Mouse (Mus musculus) embryo, embryonic 10.5 days (tissue): ENCODE data around the gene Csf3.

Experiments used
- DNase-seq: peaks from one replicate; pipeline ENCODE4 v3.0.0-alpha.2; 2015; ENCODE audit warnings: low spot score

Gene Csf3

DNA sequence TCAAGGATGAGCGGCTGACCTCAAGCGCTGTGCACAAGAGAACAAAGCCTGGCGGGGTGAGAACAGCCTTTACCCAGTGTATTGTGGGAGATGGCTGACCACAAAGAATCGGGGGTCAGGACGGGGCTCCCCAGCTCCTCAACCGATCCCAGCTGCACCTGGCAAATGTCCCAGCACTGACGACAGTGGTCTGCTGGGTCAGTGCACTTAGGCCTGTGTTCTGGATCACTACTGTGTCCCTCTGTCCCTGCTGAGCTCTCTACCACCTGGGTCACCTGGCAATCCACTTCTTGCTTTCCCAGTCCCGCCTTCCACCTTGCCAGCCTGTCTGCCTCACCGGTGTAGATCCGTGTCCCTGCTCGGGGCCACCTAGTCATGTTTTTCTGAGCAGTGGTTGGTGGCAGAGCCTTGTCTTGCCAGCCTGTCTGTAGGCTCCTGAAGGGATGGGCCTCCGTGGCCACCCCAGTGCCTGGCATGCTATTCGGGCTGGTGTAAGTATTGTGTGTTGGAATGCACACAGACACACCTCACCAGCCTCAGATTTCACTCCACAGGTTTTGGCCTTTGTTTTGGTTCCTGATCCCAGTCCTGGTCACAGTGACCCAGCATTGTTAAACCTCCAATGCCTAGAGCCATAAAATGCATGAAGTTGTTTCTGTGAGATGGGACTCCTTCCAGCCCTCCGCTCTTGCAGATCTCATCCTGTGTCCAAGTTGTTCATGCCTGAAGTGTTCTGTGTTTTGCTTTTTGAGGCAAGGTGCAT is 4.4 kb upstream of the Csf3 start:
- no peak for DNase-seq

DNA sequence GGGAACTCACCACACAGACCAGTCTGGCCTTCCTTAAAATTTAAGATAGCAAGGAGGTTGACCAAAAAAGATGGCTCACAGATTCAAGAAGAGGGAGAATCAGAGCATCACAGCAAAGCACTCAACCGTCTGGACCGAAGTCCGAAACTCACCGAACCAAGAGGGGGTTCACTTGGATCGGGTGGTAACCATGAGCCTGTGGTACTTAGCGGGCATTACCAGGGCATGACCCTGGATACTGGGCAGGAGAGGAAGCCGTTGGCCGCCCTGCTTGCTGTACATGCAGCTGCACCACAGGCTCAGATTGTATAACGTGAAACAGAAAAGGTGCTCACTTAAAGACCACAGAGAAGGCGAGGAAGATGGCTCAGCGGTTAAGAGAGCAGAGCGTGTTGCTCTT is 3.8 kb upstream of the Csf3 start:
- no peak for DNase-seq

DNA sequence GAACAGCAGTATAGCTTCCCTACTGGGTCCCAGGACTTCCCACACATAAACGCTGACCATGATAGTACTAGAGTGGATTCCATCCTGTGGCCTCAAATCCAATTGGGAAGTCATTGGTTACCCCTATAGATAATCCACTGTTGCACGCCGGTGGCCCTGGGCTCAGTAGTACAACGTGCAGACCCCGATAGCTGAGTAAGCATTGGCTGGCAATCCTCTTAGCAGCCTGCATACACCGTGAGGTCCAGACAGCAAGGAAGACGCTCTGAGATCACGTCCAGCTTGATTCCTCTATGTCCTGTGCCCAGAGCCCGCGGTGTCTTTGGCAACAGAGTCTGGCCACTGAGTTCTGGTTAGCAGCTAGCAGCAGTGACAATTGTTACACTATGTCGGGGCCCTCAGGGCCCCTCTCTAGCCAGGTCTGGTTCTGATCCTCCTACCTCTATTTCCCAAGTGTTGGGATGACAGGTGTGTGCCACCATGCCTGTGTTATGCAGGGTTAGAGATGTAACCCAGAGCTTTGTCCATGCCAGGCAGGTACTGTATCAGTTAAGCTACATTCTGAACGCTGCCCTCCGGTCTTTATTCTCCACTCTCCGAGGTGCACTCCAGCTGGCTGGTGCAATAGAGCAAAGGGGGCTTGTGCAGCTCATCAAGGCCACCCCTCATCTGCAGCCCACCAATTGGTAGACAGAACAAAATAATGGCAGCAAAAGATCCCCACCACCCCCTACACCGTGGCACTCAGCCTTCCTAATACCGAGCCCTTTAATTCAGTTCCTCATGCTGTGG is 2.0 kb upstream of the Csf3 start:
- DNase-seq, result no peak

DNA sequence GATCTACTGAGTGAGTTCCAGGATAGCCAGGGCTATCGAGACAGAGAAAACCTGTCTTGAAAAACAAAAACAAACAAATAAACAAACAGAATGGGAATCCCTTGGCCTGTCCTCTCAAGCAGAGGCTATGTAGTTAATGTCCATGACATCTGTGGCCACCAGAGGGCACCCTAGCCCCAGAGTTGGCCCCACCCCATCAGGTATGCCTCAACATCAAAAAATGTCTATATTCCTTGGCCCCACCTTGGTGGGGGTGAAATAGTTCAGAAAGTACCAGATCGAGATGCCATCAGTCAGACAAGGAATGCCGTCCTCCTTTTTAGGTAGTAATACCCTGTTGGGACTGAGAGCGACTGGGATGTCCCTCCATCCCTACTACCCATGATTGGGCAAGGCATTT is 1.2 kb upstream of the Csf3 start:
- DNase-seq, result peak; percentile 72

DNA sequence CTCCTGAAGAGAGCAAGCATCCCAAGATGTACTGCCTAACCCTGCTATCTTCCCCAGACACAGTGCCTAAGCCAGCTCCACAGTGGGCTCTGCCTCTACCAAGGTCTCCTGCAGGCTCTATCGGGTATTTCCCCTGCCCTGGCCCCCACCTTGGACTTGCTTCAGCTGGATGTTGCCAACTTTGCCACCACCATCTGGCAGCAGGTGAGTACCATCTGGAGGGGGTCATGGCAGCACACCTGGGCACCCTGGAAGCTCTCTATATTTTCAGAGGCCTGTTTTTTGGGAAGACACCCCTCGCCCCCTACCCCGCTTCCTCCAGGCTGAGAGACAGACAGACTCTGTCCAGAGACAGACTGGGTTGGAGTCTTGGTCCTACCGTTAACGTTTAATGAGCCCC is 1.3 kb downstream of the Csf3 start:
- DNase-seq, result no peak

DNA sequence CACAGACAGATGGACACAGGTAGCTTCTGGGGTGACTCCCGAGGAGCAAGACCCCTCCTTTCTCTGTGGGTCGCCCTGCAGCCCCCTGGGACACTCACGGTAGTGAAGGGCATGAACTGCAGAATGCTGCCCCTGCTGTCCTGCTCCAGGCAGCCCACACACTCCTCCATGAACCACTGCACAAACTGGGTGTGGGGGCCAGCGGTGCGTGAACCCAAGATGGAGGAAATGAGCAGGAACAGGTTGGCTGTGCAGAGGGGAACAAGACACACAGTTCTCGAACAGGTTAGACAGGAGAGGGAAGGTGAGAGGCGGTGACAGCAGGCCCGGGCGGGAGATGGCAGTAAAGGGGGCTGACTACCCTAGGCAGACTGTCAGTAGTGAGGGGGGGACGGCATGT is 4.0 kb downstream of the Csf3 start:
- DNase-seq, result no peak

DNA sequence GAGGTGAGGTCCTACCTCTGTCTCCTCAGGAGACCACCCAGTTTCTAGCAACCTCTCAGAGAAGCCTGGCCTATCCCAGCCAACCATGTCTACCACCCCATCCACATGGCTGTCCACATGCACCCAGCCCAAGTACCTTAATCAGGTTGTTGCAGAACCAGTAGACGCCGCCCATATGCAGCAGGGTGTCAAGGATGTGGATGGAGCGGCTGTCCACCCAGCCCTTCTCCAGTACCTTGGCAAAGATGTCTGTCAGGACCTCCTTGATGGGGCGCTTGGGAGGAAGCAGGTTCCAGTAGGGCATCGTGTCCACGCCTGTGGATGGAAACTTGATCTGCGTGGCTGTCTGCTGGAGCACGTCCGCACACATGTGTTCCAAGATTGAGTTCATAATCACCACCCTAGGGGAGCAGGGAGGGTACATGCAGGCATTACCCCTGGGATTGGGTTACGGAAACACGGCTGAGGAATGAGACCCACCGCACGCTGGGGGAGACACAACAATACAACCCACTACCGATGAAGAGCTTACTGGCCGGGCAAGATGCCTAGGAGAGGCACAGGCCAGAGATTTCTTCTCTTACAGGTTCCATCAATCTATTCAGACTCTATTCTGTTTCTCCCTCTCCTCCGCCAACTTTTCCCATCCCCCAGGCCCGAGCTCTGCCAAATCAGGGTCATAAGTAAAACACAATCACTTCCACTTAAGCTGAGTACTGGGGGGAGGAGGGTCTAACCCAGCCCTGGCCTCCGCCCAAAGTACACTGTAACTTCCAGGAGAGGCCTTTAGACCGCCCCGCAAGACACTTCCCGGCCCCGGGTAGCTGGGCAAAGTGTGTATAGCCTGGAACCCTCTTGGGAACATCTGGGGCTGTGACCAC is 6.6 kb downstream of the Csf3 start:
- no peak for DNase-seq

DNA sequence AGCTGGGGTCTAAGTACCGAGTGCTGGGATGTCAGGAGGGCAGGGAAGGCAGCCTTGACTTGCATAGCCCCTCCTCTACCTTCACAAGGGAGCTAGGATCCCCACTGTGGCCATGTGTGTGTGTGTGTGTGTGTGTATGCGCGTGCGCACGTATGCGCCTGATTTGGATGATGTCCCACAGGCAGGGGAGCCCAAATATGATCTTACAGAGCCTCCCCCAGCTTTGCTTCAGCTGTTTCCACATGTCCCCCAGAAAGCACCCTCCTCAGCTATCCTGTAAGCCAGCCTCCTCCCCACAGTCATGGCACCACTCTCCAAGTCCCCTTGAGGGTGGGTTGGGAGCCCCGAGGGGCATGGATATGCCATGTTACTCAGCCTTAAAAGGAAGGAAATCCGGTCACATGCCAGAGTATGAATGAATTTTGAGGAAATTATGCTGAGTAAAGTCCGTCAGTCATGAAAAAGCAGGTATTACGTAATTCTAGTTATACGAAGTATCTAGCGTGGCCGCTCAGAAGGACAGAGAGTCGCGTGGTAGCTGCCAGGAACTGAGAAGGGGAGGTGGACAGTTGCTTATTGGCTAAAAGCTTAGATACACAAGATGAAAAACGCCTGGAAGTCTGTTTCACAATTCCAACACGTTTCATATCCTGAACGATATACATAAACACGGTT is 7.4 kb downstream of the Csf3 start:
- no peak for DNase-seq

DNA sequence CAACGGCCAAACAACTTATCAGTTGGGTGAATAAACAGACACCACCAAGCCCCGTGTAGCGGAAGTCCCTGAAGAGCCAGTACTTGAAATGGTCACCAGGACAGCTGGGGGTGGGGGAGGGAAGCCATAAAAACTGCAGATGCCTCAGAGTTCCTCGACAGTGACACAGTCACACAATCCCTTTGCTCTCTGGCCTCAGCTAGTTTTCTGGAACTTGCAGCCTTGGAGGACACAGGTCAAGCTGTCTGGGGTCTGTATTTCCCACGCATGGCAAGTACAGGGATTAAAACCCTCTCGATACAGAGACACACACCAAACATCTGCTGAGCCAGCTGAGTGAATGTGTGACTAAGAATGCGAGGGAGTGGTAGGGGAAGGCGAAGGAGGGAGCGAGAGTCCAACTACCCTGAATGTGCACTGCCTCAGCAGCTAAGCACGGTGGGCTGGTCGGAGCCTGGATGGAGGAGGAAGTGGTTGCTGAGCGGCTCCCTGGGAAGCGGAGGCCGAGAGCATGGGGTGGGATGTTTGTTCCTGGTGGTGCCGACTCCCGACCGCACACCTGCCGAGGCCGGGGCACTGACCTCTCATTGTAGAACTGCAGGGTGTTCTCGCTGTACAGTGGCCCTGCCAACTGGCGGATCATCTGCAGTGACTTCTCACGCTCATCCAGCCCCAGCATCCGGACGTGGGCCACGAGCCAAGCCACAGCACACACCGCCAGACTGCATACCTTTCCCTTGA is 8.1 kb downstream of the Csf3 start:
- no peak for DNase-seq

DNA sequence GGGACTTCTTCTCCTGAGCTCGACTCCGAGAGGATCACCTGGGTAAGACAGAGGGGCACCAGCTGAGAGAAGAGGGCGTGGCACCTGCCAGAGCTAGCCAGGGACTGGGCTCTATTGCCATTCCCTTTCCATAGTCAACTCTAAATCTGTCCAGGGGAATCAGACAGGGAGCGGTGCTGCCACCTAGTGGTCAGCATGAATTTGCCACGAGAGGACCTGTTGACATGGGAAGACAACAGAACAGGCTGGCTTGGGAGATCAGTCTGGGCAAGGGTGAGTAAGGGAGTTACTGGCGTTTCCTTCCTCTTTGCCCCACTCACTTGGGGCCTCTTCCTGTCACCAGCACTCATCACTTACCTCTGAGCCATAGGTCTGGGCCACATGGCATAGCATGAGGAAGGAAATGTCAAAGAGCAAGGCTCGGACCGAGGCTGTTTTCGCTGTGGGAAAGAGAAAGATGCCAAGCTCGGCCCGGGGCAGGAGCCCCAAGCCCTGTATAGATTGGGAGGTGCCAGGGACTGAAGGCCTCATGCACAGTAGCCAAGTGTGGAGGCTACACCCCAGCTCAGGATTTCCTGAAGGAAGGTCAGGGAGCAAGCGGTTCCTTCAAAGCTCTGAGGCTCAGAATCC is 9.5 kb downstream of the Csf3 start:
- peak; percentile 91 for DNase-seq

DNA sequence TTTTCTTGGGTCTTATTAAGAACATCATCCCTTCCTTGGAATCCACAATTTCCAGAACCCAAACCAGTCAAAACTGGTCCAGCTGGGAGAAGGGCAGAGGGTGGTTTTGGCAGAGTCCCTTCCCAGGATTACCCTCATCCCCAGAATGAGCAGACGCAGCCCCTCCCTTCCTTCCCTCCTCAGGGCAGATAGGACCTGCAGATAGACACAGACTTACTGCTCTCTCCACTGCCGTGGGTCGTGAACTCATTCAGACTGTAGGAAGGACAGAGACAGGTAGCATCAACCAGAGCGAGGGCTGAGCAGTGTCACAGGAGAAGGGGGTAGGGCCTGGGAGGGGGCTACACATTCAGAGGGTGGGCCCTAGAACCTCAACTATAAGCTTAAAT is 10.0 kb downstream of the Csf3 start:
- no peak for DNase-seq

DNA sequence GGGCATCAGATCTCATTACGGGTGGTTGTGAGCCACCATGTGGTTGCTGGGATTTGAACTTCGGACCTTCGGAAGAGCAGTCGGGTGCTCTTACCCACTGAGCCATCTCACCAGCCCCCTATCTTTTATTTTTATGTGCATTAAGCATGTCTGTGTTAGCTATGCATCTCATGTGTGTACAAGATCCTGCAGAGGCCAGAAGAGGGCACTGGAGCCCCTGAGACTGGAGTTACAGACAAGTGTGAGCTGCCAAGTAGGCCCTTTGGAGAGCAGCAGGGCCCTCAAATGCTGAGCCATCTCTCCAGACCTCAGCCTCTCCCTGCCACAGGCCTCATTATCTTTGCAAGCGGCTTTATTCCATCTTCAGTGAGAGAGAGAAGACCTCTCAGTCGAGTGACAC is 10.9 kb downstream of the Csf3 start:
- DNase-seq, result peak; percentile 19

DNA sequence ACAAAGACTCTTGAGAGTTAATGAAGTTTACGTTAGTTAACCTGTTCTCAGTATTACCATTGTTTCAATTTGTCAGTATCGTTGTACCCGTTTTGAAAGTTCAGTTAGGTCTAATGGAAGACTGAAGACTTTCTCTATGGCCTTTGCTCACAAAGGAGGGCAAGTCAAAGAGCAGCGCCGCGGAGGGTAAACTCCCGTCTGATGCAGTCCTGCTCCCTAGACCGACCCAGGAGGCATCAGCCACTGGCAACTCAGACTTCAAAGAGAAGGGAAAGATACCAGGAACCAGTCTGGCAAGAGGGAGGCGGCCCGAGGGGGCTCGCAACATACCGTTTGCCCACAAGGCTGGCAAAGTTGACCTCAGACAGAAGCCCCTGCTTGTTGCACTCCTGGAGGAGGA is 12.6 kb downstream of the Csf3 start:
- DNase-seq, result no peak

DNA sequence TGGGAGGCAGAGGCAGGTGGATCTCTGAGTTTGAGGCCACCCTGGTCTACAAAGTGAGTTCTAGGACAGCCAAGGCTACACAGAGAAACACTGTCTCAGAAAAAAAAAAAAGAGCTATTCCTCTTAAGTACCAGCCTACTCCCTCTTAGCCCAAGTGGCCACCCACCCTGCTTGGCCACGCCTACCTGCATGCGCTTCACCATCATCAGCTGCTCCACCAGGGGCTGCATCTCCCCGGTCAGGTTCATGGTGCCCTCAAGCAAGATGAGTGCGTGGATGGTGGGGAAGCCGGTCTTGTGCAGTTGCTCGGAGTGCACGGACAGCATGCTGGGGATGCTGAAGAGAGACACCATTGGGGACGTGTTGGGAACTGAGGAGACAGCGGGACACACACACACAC is 14.9 kb downstream of the Csf3 start:
- no peak for DNase-seq

DNA sequence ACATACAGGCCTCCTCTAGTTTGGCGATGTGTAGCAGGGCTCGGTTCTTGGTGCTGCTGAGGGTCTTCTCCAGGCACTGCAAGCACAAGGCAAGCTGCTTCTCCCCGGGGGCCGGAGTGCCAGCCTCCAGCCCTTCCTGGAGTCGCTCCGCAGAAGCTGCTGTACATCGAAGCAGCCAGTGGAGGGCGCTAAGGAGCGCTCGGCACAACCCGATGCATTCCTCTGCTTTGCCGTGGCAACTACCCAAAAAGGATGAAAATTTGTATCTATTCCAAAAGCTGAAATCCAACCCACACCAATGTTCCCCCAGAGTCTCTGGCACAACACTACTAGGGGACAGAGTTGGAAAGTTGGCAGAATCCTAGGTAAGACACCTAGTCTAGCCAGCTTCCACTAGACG is 16.8 kb downstream of the Csf3 start:
- DNase-seq, result peak; percentile 72

DNA sequence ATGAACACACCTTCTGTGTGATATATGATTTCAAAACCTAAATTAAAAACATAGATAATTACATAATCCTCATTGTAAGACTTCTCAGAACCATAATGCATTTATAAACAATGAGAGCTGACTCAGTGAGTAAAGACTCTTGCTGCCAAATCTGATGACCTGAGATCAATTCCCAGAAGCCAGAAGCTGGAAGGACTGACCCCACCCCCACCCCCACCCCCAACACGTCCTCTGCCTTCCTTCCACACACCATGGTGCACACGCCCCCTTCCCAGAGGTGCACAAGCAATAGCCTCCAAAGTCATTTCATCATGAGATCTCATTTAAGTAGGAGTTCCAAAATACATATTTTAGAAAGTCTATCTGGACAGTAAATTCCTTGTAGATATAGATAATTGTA is 19.7 kb downstream of the Csf3 start:
- DNase-seq, result no peak

DNA sequence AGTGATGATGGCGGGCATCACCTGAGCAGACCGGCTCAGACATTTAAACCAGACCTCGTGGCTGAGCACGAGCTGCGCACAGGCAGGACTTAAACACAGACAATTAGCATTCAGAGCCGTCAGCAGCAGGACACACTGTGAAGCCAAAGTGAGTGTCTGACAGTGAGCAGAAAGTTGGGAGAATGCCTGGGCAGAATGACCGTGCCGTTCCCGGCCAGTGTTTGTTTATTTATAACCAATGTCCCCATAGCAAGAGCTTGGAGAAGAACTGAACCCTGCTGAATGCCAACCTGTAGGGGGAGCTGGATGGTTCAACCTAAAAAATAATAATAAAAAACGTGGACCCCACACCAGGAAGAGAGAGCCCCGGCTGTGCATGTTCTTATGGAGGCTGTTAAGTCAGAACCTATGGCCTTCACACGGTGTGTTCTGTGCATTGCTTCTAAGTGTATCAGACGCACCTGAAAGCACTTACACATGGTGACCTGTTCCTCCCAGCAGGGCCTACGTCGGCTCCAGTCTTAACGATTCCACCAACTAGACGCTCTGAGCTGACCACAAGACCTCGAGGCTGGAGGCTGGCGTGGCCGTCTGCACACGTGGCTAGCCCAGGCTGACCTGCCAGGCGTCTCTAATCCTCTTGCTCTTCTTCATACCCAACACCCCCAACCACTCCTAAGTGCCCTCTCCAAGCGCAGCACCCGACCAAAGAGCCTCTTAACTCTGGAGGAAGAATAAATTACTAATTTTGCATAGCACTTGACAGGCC is 20.6 kb downstream of the Csf3 start:
- peak; percentile 51 for DNase-seq

DNA sequence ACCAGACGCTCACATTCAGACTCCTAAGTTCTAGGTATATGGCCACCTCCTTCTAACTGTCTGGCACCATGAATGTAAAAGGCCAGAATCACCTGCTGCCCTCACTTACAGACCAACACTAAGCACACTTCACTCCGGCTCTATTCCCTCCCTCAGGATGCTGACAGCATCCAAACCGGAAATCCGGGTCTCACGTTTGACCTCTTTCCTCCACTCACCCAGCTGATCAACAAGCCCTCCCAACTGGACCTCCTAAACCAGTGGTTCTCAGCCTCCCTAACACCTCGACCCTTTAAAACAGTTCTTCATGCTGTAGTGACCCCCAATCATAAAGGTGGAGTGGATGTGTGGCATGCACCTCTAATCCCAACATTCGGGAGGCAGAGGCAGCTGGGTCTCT is 22.0 kb downstream of the Csf3 start:
- no peak for DNase-seq

DNA sequence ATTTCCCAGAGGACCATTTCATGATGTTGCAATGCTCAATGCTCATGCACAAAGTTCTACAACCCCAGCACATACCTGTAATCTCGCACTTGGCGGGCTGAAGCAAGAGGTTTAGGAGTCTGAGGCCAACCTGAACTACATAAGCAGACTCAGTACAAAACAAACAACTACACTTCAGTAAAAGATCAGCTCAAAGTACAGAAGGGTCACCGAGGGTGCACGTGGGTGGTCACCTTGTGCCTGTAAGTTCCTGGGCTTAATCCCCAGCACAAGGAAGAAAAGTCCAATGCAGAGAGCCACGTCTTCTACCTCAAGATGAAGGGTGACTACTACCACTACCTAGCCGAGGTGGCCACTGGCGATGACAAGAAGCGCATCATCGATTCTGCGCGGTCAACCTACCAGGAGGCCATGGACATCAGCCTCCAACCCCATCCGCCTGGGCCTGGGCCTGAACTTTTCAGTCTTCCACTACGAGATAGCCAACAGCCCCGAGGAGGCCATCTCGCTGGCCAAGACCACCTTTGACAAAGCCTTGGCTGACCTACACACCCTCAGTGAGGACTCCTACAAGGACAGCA is 25.0 kb downstream of the Csf3 start:
- no peak for DNase-seq

DNA sequence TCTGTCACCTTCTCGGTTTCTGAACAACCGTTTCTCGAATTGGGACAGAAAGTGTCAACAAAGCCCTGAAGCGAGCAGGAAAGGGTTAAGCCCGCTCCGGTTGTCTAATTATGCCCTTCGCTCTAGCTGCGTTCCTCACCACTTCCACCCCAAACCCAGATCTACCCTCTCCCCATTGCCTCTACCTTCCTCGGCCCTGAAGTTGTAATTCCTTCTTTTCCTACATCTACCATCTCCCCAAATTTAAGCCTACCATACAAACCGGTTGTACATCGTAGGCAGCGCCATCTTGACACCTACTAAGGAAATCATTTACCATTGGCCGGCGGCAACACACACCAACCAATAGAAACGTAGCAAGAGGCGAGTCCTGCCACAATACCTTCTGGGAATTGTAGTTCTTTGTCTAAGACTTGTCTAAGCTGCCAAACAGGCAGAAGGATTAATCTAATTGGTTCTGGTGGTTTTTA is 28.1 kb downstream of the Csf3 start, which contains the start of gene Med24:
Gene Med24 (minus strand): TSS at position 317 of the 470 bp plus-strand sequence.
- peak; percentile 96 for DNase-seq
